Mouse (Mus musculus) stomach, embryonic 15.5 days (tissue): ENCODE measurements around the gene Selenbp1. TPM values are rescaled to one million over a fixed set of nuclear protein-coding genes. Genes with fewer than 3 reads are reported as not detected.

Source experiments
- ATAC-seq: fragments of 200-750 bp; cut with Nextera tagmentation; 2 replicates; pipeline ENCODE4 v1.8.0; 2017; ENCODE audit warnings: low read depth, moderate number of reproducible peaks, moderate TSS enrichment; ENCODE audit not compliant: insufficient read depth, low FRiP score
- H3K27ac ChIP-seq: fragments of 300-500 bp; sonication (generic); 2 replicates; pipeline ENCODE4 v1.5.1; 2015; ENCODE audit warnings: mild to moderate bottlenecking, inconsistent platforms
- H3K27me3 ChIP-seq: fragments of 300-500 bp; sonication (generic); replicated peaks from 2 replicates; pipeline ENCODE4 v1.6.1; 2015; ENCODE audit warnings: inconsistent platforms
- H3K36me3 ChIP-seq: fragments of 300-500 bp; sonication (generic); 2 replicates; pipeline ENCODE4 v1.6.1; 2015; ENCODE audit warnings: inconsistent platforms
- H3K4me1 ChIP-seq: fragments of 300-500 bp; sonication (generic); 2 replicates; pipeline ENCODE4 v1.6.1; 2015; ENCODE audit warnings: inconsistent platforms
- H3K4me2 ChIP-seq: fragments of 300-500 bp; sonication (generic); 2 replicates; pipeline ENCODE4 v1.6.1; 2015; ENCODE audit warnings: mild to moderate bottlenecking, inconsistent platforms
- H3K4me3 ChIP-seq: fragments of 300-500 bp; sonication (generic); replicated peaks from 2 replicates; pipeline ENCODE4 v1.5.1; 2015; ENCODE audit warnings: inconsistent platforms
- H3K9ac ChIP-seq: fragments of 300-500 bp; sonication (generic); 2 replicates; pipeline ENCODE4 v1.6.1; 2015; ENCODE audit warnings: inconsistent platforms
- H3K9me3 ChIP-seq: fragments of 300-500 bp; sonication (generic); 2 replicates; pipeline ENCODE4 v1.6.1; 2016; ENCODE audit warnings: inconsistent platforms
- WGBS: fragments of 180-500 bp; shearing (Covaris S2); methylation state at CpG from one replicate; pipeline ENCODE4 v1.1.7; 2015; 5-methylcytosine and 5-hydroxymethylcytosine counted together
- polyA plus RNA-seq: library from polyadenylated mRNA; unstranded; fragments of >200 nt; fragmentation: Nextera tagmentation; extraction: Ambion mirVana; gene quantifications from 2 replicates; pipeline ENCODE4 v1.2.1, GENCODE M21; 2015

Gene Selenbp1
- polyA plus RNA-seq, 1 experiment from 2014 or later: 109 TPM

DNA sequence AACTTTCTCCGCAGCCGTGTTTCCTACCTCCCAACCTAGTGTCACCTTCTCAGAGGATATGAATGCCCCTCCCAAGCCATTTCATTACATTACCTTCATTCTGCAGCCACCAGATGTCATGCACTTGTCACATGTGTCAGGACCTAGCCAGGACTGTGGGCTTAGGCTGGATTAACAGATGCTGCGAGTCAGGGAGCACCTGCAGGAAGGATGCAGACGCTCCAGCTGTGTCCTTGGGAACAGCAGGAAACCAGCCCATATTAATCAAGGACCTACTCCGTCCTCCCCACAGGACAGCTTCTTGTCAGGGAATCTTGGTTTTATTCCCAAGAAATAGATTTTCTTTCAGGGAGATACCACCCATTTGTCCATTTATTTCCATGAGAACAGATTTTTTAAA, 27.5 kb downstream of the Selenbp1 start:
- 36% methylated on average over 5 of the region's 5 CpGs for WGBS
- H3K36me3 ChIP-seq: peaks cover 36% of the 10 kb centered on the region
- no peak overlapping the region for H3K9ac ChIP-seq
- H3K27me3 ChIP-seq: no peaks in the 10 kb centered on the region
- H3K4me1 ChIP-seq: 0 out of 2 replicates have a peak, but pooled peaks cover 3% of the 10 kb centered on the region
- no peak overlapping the region for H3K27ac ChIP-seq
- no peak overlapping the region for H3K4me3 ChIP-seq
- no peaks in the 10 kb centered on the region for H3K9me3 ChIP-seq
- no peak overlapping the region for H3K4me2 ChIP-seq
- no peak for ATAC-seq

DNA sequence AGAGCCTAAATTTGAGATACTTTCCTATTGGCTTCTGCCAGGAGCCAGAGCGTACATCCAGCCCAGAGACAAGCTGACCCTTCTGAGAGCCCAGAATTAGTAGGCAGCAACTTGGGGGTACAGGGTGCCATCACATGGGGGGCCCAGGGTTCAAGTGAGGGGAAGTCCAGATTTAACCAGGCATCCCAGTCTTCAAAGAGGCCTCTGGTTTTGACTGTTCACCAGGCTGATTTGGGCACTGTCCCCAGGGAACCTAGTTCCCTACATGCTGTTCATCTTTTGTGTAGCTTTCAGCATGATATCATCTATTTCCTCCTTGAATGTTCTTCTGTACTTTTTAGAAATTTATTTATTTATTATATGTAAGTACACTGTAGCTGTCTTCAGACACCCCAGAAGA, 32.1 kb downstream of the Selenbp1 start:
- Histone ChIP-seq H3K4me3 (no peak overlapping the region), H3K4me2 (no peak overlapping the region), H3K9me3 (no peaks in the 10 kb centered on the region), H3K27ac (no peak overlapping the region), H3K27me3 (no peaks in the 10 kb centered on the region), H3K9ac (no peak overlapping the region), H3K4me1 (no peaks in the 10 kb centered on the region), H3K36me3 (no peaks in the 10 kb centered on the region)
- 89% methylated on average over 1 of the region's 1 CpGs for WGBS
- ATAC-seq: no peak

DNA sequence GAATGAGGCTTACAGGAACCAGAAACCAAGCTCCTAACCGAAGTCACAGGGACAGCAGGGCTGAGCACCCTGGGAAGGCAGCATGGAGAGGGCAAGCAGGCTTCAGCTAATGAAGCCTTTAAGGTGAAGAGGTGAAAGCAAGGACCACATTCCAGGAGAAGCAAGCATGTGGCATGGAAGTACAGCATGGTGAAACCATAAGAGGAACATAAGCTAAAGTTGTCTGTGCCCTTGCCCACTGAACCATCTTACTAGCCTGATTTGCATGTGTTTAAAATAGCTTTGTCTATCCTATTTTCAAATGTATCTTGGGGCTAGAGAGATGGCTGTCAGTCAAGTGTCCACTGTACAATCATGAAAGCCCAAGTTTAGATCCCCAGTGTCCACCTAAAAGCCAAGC, 33.0 kb downstream of the Selenbp1 start:
- ATAC-seq: no peak
- Histone ChIP-seq H3K4me3 (no peak overlapping the region), H3K4me2 (no peak overlapping the region), H3K9me3 (no peaks in the 10 kb centered on the region), H3K36me3 (no peaks in the 10 kb centered on the region), H3K27me3 (no peaks in the 10 kb centered on the region), H3K4me1 (no peaks in the 10 kb centered on the region), H3K27ac (no peak overlapping the region), H3K9ac (no peak overlapping the region)
- WGBS: 70% methylated on average over 1 of the region's 1 CpGs

DNA sequence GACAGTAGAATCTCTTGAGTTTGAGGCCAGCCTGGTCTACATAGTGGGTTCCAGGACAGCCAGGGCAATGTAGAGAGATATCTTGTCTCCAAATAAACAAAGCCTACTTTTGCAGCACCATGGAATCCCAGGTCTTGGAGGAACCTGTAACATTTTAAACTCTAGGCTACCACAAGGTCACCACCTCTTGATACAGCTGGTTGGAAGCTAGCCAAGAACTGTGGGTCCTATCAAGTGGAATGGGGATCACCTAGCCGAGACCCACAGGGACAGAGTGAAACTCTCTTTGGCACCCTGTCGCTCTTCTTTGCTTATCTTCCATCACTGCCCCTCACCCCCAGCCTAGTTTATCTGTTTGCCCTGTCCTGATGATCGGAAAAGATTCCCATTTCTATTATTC, 39.7 kb downstream of the Selenbp1 start:
- no peaks in the 10 kb centered on the region for H3K27me3 ChIP-seq
- H3K27ac ChIP-seq: no peak overlapping the region
- H3K9ac ChIP-seq: no peak overlapping the region
- 78% methylated on average over 3 of the region's 3 CpGs for WGBS
- H3K4me3 ChIP-seq: no peak overlapping the region
- peaks cover 4% of the 10 kb centered on the region for H3K4me1 ChIP-seq
- peaks cover 3% of the 10 kb centered on the region; the same call in 1 of the 2 replicates for H3K36me3 ChIP-seq
- H3K9me3 ChIP-seq: no peaks in the 10 kb centered on the region
- H3K4me2 ChIP-seq: no peak overlapping the region
- no peak for ATAC-seq

DNA sequence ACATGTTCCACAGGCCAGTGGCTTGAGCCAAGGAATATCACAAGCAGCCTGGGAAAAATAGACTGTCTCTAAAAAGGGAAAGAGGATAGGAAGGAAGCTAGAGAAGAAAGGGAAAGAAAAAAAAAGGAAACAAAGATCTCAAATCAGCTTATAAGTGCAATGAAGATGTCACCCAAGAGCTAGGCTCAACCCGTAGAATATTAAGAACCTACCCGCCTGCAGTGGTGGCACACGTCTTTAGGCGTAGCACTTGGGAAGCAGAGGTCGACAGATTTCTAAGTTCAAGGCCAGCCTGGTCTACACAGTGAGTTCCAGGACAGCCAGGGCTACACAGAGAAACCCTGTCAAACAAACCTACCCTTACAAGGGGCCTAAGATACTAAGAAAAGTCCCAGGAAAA, 40.8 kb downstream of the Selenbp1 start:
- 84% methylated on average over 5 of the region's 5 CpGs for WGBS
- no peak for ATAC-seq
- no peak overlapping the region for H3K4me3 ChIP-seq
- H3K27me3 ChIP-seq: no peaks in the 10 kb centered on the region
- no peak overlapping the region for H3K9ac ChIP-seq
- no peak overlapping the region for H3K27ac ChIP-seq
- H3K9me3 ChIP-seq: no peaks in the 10 kb centered on the region
- H3K36me3 ChIP-seq: peaks cover 5% of the 10 kb centered on the region; the same call in 1 of the 2 replicates
- peak overlapping the region; percentile 75 for H3K4me2 ChIP-seq
- H3K4me1 ChIP-seq: peaks cover 4% of the 10 kb centered on the region

DNA sequence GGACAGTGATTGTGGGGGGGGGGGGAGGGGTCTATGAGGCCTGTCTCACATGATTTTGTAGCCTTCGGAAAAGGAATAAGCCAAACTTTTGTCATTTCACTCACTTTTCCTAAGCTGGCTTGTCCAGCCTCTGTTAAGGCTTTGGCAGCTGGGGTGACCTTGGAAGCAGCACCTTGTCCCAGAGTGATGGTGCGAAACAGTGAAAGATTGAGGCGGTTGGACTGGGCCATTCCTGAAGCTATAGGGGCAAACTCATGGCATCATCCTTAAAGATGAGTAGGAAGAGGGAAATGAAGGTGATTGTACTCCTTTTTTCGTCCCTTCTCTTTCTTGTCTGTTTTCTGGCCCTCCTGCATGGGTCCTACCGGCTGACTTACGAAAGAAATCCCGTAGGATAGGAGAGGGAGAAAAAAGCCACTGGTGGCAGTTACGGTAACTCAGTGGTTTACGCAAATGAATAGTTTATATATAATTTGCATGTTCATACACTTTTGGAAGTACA, 41.2 kb downstream of the Selenbp1 start:
- Histone ChIP-seq H3K36me3 (peaks cover 5% of the 10 kb centered on the region; the same call in 1 of the 2 replicates), H3K4me1 (peaks cover 4% of the 10 kb centered on the region), H3K4me3 (peak overlapping the region; percentile 99), H3K9me3 (no peaks in the 10 kb centered on the region), H3K9ac (peak overlapping the region; percentile 29; the same call in 1 of the 2 replicates), H3K27me3 (no peaks in the 10 kb centered on the region), H3K27ac (peak overlapping the region; percentile 48; the same call in 1 of the 2 replicates), H3K4me2 (peak overlapping the region; percentile 75)
- WGBS: 19% methylated on average over 8 of the region's 9 CpGs
- ATAC-seq: no peak; the same call in 1 of the 2 replicates

DNA sequence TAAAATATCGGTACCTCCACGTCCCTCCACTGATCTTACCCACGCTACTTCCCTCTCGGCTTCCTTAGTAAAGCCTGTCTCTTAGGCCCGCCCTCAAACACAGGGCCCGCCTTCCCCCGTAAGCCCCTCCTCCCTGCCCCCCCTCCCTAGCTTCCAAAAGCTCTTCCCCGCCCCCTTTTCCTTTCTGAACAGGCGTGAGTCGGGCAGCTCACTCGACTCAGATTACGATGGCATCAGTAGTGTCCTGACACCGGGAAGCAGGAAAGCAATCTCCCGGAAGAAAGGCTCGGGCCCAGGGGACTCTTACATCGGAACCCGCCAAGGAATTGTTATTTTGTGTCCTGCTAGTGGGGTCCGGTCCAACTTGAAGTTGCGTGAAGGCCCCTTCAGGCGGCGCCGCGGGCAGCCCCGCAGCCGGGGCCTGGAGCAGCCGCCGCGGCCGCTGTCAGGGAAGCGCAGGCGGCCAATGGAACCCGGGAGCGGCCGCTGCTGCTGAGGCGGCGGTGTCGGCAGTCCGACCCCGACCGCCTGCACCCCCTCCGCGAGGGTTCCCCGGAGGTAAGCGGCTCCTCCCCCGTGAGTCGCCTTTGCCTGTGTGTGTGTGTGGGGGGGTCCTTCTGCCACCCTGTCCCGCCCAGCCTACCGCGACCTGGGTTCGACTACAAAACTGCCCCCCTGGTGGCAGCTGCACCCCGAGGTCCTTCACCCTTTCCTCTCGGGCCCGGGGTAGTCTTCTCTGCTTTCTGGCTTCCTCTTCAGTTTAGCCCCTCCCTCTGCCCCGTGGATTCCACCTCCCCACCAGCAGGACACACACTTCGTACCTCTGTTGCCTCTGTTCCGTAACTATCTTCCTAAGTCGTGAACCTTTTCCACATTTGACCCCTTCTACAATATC, 41.9 kb downstream of the Selenbp1 start, which contains the start of gene Pi4kb:
TSS of gene Pi4kb (plus strand) at position 204 of the 895 bp plus-strand sequence.
- WGBS: 0% methylated on average over 54 of the region's 57 CpGs
- H3K9ac ChIP-seq: peak within 1 kb of the TSS; percentile 95
- peaks cover 5% of the 10 kb centered on the region; the same call in 1 of the 2 replicates for H3K36me3 ChIP-seq
- peak; percentile 90 for ATAC-seq
- H3K9me3 ChIP-seq: no peaks in the 10 kb centered on the region
- no peaks in the 10 kb centered on the region for H3K27me3 ChIP-seq
- peaks cover 4% of the 10 kb centered on the region for H3K4me1 ChIP-seq
- peak within 1 kb of the TSS; percentile 99 for H3K4me3 ChIP-seq
- H3K4me2 ChIP-seq: peak within 1 kb of the TSS; percentile 75
- peak within 1 kb of the TSS; percentile 95 for H3K27ac ChIP-seq

DNA sequence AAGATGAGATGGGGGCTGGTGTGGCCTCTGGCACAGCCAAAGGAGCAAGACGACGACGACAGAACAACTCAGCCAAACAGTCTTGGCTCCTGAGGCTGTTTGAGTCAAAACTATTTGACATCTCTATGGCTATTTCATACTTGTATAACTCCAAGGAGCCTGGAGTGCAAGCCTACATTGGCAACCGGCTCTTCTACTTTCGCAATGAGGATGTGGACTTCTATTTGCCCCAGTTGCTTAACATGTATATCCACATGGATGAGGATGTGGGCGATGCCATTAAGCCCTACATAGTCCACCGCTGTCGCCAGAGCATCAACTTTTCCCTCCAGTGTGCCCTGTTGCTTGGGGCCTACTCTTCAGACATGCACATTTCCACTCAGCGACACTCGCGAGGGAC, 51.5 kb downstream of the Selenbp1 start:
- Histone ChIP-seq H3K4me2 (no peak overlapping the region), H3K27me3 (no peaks in the 10 kb centered on the region), H3K27ac (no peak overlapping the region), H3K9ac (no peak overlapping the region), H3K36me3 (peaks cover 11% of the 10 kb centered on the region; the same call in 1 of the 2 replicates), H3K4me3 (no peak overlapping the region), H3K9me3 (no peaks in the 10 kb centered on the region), H3K4me1 (peaks cover 25% of the 10 kb centered on the region)
- ATAC-seq: no peak
- 92% methylated on average over 11 of the region's 11 CpGs for WGBS

DNA sequence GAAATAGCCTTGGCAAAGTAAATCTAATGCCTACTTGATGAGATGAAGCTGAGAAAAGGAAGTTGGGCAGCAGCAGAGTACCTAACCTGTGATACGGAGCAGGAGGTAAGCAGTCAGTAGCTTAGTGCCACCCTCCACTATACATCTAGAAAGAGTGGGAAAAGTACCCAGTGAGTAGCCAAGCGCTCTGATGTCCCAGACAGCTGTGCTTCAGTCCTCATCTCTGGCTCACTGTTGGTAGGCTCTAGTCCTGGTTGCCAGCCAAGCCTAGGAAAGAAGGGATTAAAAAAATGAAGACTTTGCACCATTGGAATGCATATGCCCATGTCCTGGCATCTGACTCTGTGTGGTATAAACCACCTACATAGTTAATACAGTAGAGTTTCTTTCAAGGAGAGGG, 52.7 kb downstream of the Selenbp1 start:
- no peak for ATAC-seq
- no peak overlapping the region for H3K4me3 ChIP-seq
- WGBS: 96% methylated on average over 2 of the region's 2 CpGs
- no peaks in the 10 kb centered on the region for H3K9me3 ChIP-seq
- H3K27me3 ChIP-seq: no peaks in the 10 kb centered on the region
- H3K4me2 ChIP-seq: no peak overlapping the region
- H3K27ac ChIP-seq: no peak overlapping the region
- H3K9ac ChIP-seq: no peak overlapping the region
- peaks cover 11% of the 10 kb centered on the region; the same call in 1 of the 2 replicates for H3K36me3 ChIP-seq
- H3K4me1 ChIP-seq: peaks cover 34% of the 10 kb centered on the region

DNA sequence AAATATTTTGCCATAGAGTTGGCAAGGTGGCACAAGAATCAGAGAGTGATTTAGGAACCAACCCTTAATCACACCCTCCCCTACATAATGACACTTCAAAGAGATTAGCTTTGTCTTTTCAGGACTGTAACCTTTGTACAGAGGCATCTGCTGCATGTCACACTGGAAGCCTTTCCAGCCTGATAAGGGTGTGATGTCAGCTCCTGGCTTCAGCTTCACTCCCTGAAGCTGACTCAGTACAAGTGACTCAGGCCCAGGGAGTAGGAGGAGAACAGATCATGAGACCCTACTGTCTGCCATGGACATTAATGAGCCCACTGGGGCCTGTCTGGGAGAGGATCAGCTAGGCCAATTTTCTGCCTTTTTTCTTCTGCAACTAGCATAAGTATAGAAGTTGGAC, 54.7 kb downstream of the Selenbp1 start:
- no peak overlapping the region for H3K4me2 ChIP-seq
- peaks cover 34% of the 10 kb centered on the region for H3K4me1 ChIP-seq
- no peak; the same call in 1 of the 2 replicates for ATAC-seq
- H3K9me3 ChIP-seq: no peaks in the 10 kb centered on the region
- peaks cover 10% of the 10 kb centered on the region; the same call in 1 of the 2 replicates for H3K36me3 ChIP-seq
- 0 out of 2 replicates have a peak overlapping the region, but pooled peaks have one; percentile 11 for H3K27ac ChIP-seq
- H3K4me3 ChIP-seq: no peak overlapping the region
- no peaks in the 10 kb centered on the region for H3K27me3 ChIP-seq
- H3K9ac ChIP-seq: no peak overlapping the region

DNA sequence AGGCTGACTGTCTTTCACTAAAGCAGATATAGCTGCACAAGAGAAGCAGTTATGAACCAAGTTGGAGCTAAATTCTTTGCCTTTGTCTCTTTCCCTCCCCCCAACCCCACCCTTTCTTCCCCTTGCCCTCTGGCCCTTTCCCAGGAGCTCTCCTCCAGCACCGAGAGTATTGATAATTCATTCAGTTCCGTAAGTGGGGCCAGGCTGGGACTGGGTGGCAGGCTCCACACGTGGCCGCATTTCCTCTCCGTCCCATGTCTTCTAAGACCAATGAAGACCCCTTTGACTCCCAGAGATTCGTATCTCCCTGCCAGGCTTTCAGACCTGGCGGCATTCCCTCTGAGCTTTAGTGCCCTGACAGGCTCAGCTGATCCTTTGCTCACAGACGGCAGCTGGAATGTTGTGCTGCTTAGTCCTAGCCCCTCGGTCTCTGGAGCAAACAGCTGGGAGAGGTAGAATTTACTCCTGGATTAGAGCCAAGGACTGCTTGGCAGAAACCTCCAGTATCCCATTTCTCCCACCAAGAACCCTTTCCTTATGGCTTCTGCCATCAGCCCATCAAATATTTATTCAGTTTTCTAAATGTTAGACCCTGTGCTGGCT, 56.4 kb downstream of the Selenbp1 start:
- peaks cover 34% of the 10 kb centered on the region for H3K4me1 ChIP-seq
- peak overlapping the region; percentile 69 for H3K27ac ChIP-seq
- H3K9me3 ChIP-seq: no peaks in the 10 kb centered on the region
- WGBS: 13% methylated on average over 9 of the region's 9 CpGs
- peaks cover 9% of the 10 kb centered on the region; the same call in 1 of the 2 replicates for H3K36me3 ChIP-seq
- H3K27me3 ChIP-seq: no peaks in the 10 kb centered on the region
- peak; percentile 49; the same call in 1 of the 2 replicates for ATAC-seq
- peak overlapping the region; percentile 35 for H3K4me2 ChIP-seq
- no peak overlapping the region for H3K9ac ChIP-seq
- no peak overlapping the region for H3K4me3 ChIP-seq
